Mouse (Mus musculus) neural tube, embryonic 11.5 days (tissue): Measurements from ENCODE around the gene Tmppe. TPM values are rescaled to one million over a fixed set of nuclear protein-coding genes. Genes with fewer than 3 reads are reported as not detected.
A peak's percentile ranks its signal among the peaks of the same experiment; 100 is the strongest.

Experiments used
- ATAC-seq: fragments of 200-750 bp; cut with Nextera tagmentation; 2 replicates; pipeline ENCODE4 v1.8.0; 2017; ENCODE audit warnings: moderate number of reproducible peaks, mild to moderate bottlenecking, moderate TSS enrichment, moderate library complexity; ENCODE audit not compliant: insufficient read depth, low FRiP score, low TSS enrichment
- DNase-seq: peaks from one replicate; pipeline ENCODE4 v3.0.0-alpha.2; 2015; ENCODE audit warnings: low spot score
- H3K27ac ChIP-seq: fragments of 300-500 bp; sonication (generic); 2 replicates; pipeline ENCODE4 v1.5.1; 2014; ENCODE audit warnings: low read depth, mild to moderate bottlenecking, low read length
- H3K27me3 ChIP-seq: fragments of 300-500 bp; sonication (generic); 2 replicates; pipeline ENCODE4 v1.6.1; 2014; ENCODE audit warnings: mild to moderate bottlenecking, low read length, mixed read lengths; ENCODE audit not compliant: control insufficient read depth, insufficient read depth
- H3K36me3 ChIP-seq: fragments of 300-500 bp; sonication (generic); 2 replicates; pipeline ENCODE4 v1.6.1; 2014; ENCODE audit warnings: mild to moderate bottlenecking, low read length, moderate library complexity, mixed read lengths; ENCODE audit not compliant: control insufficient read depth, insufficient read depth
- H3K4me1 ChIP-seq: fragments of 300-500 bp; sonication (generic); 2 replicates; pipeline ENCODE4 v1.6.1; 2014; ENCODE audit warnings: low read length, mixed read lengths; ENCODE audit not compliant: control insufficient read depth, insufficient read depth
- H3K4me2 ChIP-seq: fragments of 300-500 bp; sonication (generic); 2 replicates; pipeline ENCODE4 v1.6.1; 2014; ENCODE audit warnings: low read depth, mild to moderate bottlenecking, moderate library complexity
- H3K4me3 ChIP-seq: fragments of 300-500 bp; sonication (generic); 2 replicates; pipeline ENCODE4 v1.5.1; 2014; ENCODE audit warnings: low read depth, low read length
- H3K9ac ChIP-seq: fragments of 300-500 bp; sonication (generic); 2 replicates; pipeline ENCODE4 v1.6.1; 2014; ENCODE audit warnings: mild to moderate bottlenecking, low read length
- H3K9me3 ChIP-seq: fragments of 300-500 bp; sonication (generic); 2 replicates; pipeline ENCODE4 v1.6.1; 2016; ENCODE audit warnings: low read length; ENCODE audit not compliant: control insufficient read depth
- WGBS: fragments of 180-500 bp; shearing (Covaris S2); extraction: QIAGEN DNeasy Blood & Tissue Kit; methylation state at CpG from one replicate; pipeline ENCODE4 v1.1.7; 2014; 5-methylcytosine and 5-hydroxymethylcytosine counted together
- polyA plus RNA-seq: library from polyadenylated mRNA; unstranded; fragments of >200 nt; fragmentation: Nextera tagmentation; extraction: Ambion mirVana; gene quantifications from 2 replicates; pipeline ENCODE4 v1.2.1, GENCODE M21; 2014

Tmppe gene
- polyA plus RNA-seq, 1 experiment from 2014 or later, result 4.7 TPM

DNA sequence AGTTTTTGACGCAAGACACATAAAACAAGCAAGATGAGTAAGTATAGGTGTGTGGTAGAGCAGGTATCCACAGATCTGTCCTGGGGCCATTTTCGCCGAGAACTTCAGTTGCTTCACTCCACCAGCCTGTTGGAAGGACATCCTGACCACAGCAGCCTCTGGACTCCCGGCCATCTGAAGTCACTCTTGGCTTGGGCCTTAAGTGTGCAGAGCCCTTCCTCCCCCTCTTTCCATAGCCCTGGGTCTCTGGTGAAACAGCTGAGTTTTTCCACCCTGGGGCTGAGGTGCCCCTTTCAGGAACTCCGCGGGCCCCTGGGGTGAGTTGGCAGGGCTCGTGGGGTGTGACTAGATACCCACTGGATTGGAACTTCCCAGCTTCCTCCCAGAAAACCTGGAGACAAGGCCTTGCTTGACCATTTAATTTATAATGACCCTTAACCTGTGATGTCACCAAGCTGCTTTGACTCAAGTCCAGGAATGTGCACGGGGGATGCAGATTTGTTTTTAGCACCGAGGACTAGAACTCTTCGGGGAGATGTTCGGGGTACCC lies 9.5 kb downstream of the Tmppe start:
- ATAC-seq (no peak), DNase-seq (no peak)
- H3K9me3 ChIP-seq, result no peaks in the 10 kb centered on the region
- H3K27me3 ChIP-seq, result no peaks in the 10 kb centered on the region
- H3K36me3 ChIP-seq, result peaks cover 11% of the 10 kb centered on the region
- no peak overlapping the region for H3K9ac ChIP-seq
- H3K4me3 ChIP-seq, result no peak overlapping the region
- no peak overlapping the region for H3K4me2 ChIP-seq
- 93% methylated on average over 11 of the region's 11 CpGs for WGBS
- no peaks in the 10 kb centered on the region for H3K4me1 ChIP-seq
- no peak overlapping the region for H3K27ac ChIP-seq

DNA sequence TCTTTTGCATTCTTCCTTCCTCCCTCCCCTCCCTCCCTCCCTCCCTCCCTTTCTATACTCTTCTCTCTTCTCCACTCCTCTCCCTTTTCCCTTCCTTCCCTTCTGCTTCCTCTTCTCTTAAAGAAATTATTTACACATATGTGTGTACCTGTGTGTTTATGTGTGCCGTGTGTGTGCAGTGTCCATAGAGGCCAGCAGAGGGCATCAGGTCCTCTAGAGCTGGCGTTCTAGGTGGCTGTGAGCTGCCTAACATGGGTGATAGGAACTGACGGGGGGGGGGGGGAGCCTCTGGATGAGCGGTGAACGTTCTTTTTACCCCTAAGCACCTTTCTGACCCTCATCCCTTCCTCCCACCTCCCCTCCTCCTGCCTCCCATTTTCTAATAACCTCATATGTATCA lies 10.4 kb downstream of the Tmppe start:
- Histone ChIP-seq H3K9ac (no peak overlapping the region), H3K9me3 (no peaks in the 10 kb centered on the region), H3K4me1 (no peaks in the 10 kb centered on the region), H3K4me3 (no peak overlapping the region), H3K36me3 (peaks cover 4% of the 10 kb centered on the region; the same call in 1 of the 2 replicates), H3K27me3 (no peaks in the 10 kb centered on the region), H3K4me2 (no peak overlapping the region), H3K27ac (no peak overlapping the region)
- DNase-seq, result no peak
- WGBS, result 87% methylated on average over 5 of the region's 5 CpGs
- no peak for ATAC-seq

DNA sequence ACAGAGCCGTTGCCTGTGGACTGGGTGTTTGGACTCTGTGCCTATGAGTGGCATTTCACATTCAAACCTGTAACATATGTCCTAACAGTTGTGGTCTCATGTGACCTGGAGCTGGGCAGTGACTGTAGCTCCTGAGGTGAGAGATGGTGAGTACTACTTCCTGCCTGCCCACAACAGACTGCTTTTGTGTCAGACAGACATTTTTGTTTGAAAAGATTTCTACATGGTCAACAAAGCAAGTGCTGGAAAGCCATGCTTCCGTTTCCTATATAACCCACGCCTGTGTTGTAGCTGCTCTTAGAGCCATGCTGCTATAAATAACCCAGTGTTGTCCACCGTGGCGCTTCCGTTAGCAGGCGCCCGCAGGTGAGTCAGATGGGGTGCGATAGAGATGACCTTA lies 11.5 kb downstream of the Tmppe start:
- H3K27ac ChIP-seq, result no peak overlapping the region
- DNase-seq (no peak), ATAC-seq (no peak)
- H3K9me3 ChIP-seq, result no peaks in the 10 kb centered on the region
- no peaks in the 10 kb centered on the region for H3K27me3 ChIP-seq
- H3K4me1 ChIP-seq, result no peaks in the 10 kb centered on the region
- H3K4me3 ChIP-seq, result no peak overlapping the region
- 96% methylated on average over 9 of the region's 9 CpGs for WGBS
- H3K9ac ChIP-seq, result no peak overlapping the region
- no peak overlapping the region for H3K4me2 ChIP-seq
- H3K36me3 ChIP-seq, result peaks cover 4% of the 10 kb centered on the region; the same call in 1 of the 2 replicates

DNA sequence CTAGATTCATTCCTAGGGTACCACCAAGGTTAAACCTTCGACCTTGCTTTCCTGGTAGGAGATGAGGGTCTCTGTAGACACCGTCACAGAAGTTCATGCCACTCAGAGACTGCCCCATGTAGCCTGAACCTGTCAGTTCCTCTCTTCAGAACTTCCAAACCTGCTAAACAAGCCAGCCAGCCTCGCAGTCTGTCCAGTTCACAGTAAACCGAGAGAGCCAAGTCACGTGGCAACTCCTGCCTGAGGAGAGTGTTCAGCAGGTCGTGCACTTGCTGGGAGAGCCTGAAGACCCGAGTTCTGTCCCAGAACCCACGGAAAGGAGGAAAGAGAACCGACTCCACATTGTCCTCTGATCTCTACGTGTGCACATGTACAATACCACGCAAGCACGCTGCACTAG lies 13.0 kb downstream of the Tmppe start:
- Histone ChIP-seq H3K4me2 (no peak overlapping the region), H3K9me3 (no peaks in the 10 kb centered on the region), H3K27me3 (no peaks in the 10 kb centered on the region), H3K4me1 (no peaks in the 10 kb centered on the region), H3K9ac (no peak overlapping the region), H3K36me3 (peaks cover 4% of the 10 kb centered on the region; the same call in 1 of the 2 replicates), H3K4me3 (no peak overlapping the region), H3K27ac (no peak overlapping the region)
- ATAC-seq (no peak), DNase-seq (no peak)
- 89% methylated on average over 12 of the region's 12 CpGs for WGBS

DNA sequence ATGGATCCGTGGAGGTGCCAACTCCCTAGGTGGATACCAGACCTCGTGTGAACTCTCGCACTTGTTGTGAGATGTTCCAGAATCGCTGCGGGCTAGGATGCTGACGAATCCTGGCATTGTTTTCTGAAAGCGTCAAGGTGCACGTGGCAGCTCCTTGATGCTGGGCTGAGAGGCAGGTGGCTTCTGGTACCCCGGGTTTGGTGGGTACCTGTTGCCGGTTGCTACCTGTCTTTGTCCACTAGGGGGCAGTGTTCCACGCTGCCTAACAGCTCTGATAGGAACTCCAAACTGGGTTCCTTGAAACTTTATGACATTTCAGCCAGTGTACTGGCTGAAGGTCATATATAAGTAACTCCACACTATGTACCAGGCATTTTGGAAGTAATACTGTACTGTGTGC lies 14.8 kb downstream of the Tmppe start:
- ATAC-seq (no peak), DNase-seq (peak; percentile 61)
- H3K9me3 ChIP-seq, result no peaks in the 10 kb centered on the region
- H3K4me2 ChIP-seq, result no peak overlapping the region
- no peaks in the 10 kb centered on the region for H3K27me3 ChIP-seq
- H3K27ac ChIP-seq, result no peak overlapping the region
- 20% methylated on average over 11 of the region's 11 CpGs for WGBS
- no peaks in the 10 kb centered on the region for H3K36me3 ChIP-seq
- H3K9ac ChIP-seq, result no peak overlapping the region
- H3K4me3 ChIP-seq, result no peak overlapping the region
- no peaks in the 10 kb centered on the region for H3K4me1 ChIP-seq

DNA sequence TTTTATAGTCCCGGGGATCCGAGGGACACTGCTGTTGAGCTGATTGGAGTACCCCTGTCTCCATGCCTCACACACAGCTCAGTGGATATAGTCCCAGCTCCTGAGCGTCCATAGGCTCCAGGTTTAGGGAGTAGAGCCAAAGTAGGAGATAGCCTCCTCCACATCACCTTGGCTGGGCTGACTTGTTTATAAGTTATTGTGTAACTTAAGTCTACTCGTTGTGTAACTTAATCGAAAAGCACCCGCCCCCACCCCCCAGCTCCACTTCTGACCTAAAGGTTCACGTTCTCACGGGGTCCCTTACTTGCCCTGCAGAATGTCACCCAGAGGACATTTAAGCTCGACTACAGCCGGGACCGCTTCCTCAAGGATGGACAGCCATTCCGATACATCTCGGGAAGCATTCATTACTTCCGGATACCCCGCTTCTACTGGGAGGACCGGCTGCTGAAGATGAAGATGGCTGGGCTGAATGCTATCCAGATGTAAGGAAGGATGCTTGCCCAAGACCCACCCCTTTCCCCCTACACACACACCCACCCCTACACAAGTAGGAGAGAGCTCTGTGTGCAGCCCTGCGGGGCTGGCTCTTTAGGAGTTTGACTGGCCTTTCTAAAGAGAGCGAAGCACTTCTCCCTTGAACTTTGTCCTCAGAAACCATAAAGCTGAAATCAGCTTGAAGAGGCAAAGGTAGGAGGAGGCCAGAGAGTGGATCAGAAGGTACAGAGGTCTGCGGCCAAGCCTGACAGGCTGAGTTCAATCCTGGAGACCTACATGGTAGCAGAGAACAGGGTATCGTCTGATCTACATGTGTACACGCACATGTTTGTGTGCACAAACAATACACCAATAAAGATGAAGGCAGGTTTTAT lies 16.0 kb downstream of the Tmppe start:
- H3K9ac ChIP-seq, result no peak overlapping the region
- no peak overlapping the region for H3K4me2 ChIP-seq
- H3K9me3 ChIP-seq, result no peaks in the 10 kb centered on the region
- 90% methylated on average over 21 of the region's 21 CpGs for WGBS
- H3K27me3 ChIP-seq, result no peaks in the 10 kb centered on the region
- DNase-seq (no peak), ATAC-seq (no peak)
- no peak overlapping the region for H3K27ac ChIP-seq
- no peaks in the 10 kb centered on the region for H3K4me1 ChIP-seq
- no peak overlapping the region for H3K4me3 ChIP-seq
- H3K36me3 ChIP-seq, result no peaks in the 10 kb centered on the region; the same call in 1 of the 2 replicates

DNA sequence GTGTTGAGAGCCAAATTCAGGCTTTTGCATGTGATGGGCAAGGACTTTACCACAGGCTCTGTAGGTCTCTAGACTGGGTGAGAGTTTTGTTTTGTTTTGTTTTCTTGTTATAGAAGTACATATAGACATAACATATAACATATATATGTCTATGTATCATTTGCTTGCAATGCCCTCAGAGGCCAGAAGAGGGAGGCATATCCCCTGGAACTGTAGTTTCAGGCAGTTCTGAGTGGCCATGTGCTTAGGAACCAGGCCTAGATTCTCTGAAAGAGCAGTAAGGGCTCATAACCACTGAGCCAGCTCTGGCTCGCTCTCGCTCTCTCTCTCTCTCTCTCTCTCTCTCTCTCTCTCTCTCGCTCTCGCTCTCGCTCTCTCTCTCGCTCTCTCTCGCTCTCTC lies 17.3 kb downstream of the Tmppe start:
- Histone ChIP-seq H3K36me3 (no peaks in the 10 kb centered on the region; the same call in 1 of the 2 replicates), H3K4me2 (no peak overlapping the region), H3K9ac (no peak overlapping the region), H3K4me1 (no peaks in the 10 kb centered on the region), H3K27me3 (no peaks in the 10 kb centered on the region), H3K27ac (no peak overlapping the region), H3K9me3 (no peaks in the 10 kb centered on the region), H3K4me3 (no peak overlapping the region)
- no peak for DNase-seq
- ATAC-seq, result no peak
- WGBS, result 91% methylated on average over 7 of the region's 7 CpGs

DNA sequence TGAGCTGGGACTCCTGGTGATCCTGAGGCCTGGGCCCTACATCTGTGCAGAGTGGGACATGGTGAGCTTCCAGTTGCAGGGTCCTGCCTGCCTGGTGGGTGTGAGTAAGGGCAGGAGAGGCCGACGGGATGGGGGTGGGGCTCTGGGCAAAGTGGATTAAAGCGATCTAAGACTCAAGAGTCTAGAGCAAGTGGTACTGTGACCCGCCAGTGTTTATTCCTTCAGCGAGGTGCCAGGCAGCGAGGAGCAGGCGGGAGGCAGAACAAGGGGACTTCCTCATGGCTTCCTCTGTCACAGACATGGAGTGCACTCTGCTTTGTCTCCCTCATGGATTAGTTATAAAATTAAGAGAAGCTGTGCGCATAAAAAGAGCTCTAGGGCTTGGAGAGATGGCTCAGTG lies 19.5 kb downstream of the Tmppe start:
- DNase-seq, result no peak
- H3K36me3 ChIP-seq, result no peaks in the 10 kb centered on the region; the same call in none of the 2 replicates
- H3K9ac ChIP-seq, result no peak overlapping the region
- no peaks in the 10 kb centered on the region for H3K9me3 ChIP-seq
- H3K4me2 ChIP-seq, result no peak overlapping the region
- H3K4me1 ChIP-seq, result no peaks in the 10 kb centered on the region
- no peaks in the 10 kb centered on the region for H3K27me3 ChIP-seq
- no peak for ATAC-seq
- H3K27ac ChIP-seq, result no peak overlapping the region
- no peak overlapping the region for H3K4me3 ChIP-seq
- WGBS, result 87% methylated on average over 8 of the region's 8 CpGs

DNA sequence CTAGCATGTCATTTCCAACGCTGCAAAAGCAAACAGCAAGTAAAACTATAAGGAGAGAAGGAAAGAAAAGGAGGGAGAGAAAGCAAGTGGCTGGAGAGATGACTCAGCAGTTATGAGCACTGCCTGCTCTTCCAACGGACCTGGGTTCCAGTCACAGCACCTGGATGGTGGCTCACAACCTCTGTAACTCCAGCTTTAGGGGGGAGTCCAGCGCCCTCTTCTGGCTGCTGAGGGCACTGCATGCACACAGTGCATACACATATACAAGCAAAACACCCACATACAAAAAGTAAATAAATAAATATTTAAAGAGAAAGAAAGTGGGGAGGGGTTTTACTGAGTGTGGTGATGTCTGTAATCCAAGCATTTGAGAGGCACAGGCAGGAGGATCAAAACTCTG lies 20.1 kb downstream of the Tmppe start:
- Histone ChIP-seq H3K4me2 (no peak overlapping the region), H3K9ac (no peak overlapping the region), H3K4me3 (no peak overlapping the region), H3K4me1 (no peaks in the 10 kb centered on the region), H3K27me3 (no peaks in the 10 kb centered on the region), H3K27ac (no peak overlapping the region), H3K9me3 (no peaks in the 10 kb centered on the region), H3K36me3 (no peaks in the 10 kb centered on the region; the same call in none of the 2 replicates)
- ATAC-seq (no peak), DNase-seq (no peak)
- 73% methylated on average over 3 of the region's 3 CpGs for WGBS
